Mouse (Mus musculus) midbrain, embryonic 14.5 days (tissue): Measurements from ENCODE around the gene Pappa. TPM values are rescaled to one million over a fixed set of nuclear protein-coding genes. Genes with fewer than 3 reads are reported as not detected.

Source experiments
- ATAC-seq: fragments of 200-750 bp; cut with Nextera tagmentation; 2 replicates; pipeline ENCODE4 v1.8.0; 2017; ENCODE audit warnings: moderate number of reproducible peaks, moderate library complexity; ENCODE audit not compliant: low FRiP score, low TSS enrichment
- DNase-seq: peaks from one replicate; pipeline ENCODE4 v3.0.0-alpha.2; 2015
- H3K27ac ChIP-seq: fragments of 300-500 bp; sonication (generic); replicated peaks from 2 replicates; pipeline ENCODE4 v1.5.1; 2014; ENCODE audit warnings: mild to moderate bottlenecking, low read depth, low read length, moderate library complexity
- H3K27me3 ChIP-seq: fragments of 300-500 bp; sonication (generic); 2 replicates; pipeline ENCODE4 v1.6.1; 2014; ENCODE audit warnings: low read length, control low read depth, mixed read lengths; ENCODE audit not compliant: control insufficient read depth, insufficient read depth
- H3K36me3 ChIP-seq: fragments of 300-500 bp; sonication (generic); 2 replicates; pipeline ENCODE4 v1.6.1; 2014; ENCODE audit warnings: low read length, control low read depth; ENCODE audit not compliant: control insufficient read depth, insufficient read depth
- H3K4me1 ChIP-seq: fragments of 300-500 bp; sonication (generic); 2 replicates; pipeline ENCODE4 v1.6.1; 2014; ENCODE audit warnings: mild to moderate bottlenecking, antibody characterized with exemption, low read length, control low read depth; ENCODE audit not compliant: control insufficient read depth, insufficient read depth
- H3K4me2 ChIP-seq: fragments of 300-500 bp; sonication (generic); 2 replicates; pipeline ENCODE4 v1.6.1; 2014; ENCODE audit warnings: mild to moderate bottlenecking, low read length, moderate library complexity
- H3K4me3 ChIP-seq: fragments of 300-500 bp; sonication (generic); replicated peaks from 2 replicates; pipeline ENCODE4 v1.5.1; 2014; ENCODE audit warnings: low read depth, low read length
- H3K9ac ChIP-seq: fragments of 300-500 bp; sonication (generic); replicated peaks from 2 replicates; pipeline ENCODE4 v1.6.1; 2014; ENCODE audit warnings: mild to moderate bottlenecking, low read length, moderate library complexity
- H3K9me3 ChIP-seq: fragments of 300-500 bp; sonication (generic); 2 replicates; pipeline ENCODE4 v1.6.1; 2016; ENCODE audit warnings: low read length, control low read depth, mixed read lengths; ENCODE audit not compliant: control insufficient read depth
- WGBS: fragments of 180-500 bp; shearing (Covaris S2); extraction: QIAGEN DNeasy Blood & Tissue Kit; methylation state at CpG from one replicate; pipeline ENCODE4 v1.1.7; 2014; 5-methylcytosine and 5-hydroxymethylcytosine counted together
- polyA plus RNA-seq: library from polyadenylated mRNA; unstranded; fragments of >200 nt; fragmentation: Nextera tagmentation; extraction: Ambion mirVana; gene quantifications from 2 replicates; pipeline ENCODE4 v1.2.1, GENCODE M21; 2014

The Pappa gene
- 1.00 and 1.2 TPM in 2 replicates for polyA plus RNA-seq

- Histone ChIP-seq H3K4me2 (peak within 1 kb of the TSS; percentile 90), H3K27me3 (peaks cover 7% of the 10 kb centered on the region; the same call in 1 of the 2 replicates), H3K4me3 (peak within 1 kb of the TSS; percentile 49), H3K9ac (peak within 1 kb of the TSS; percentile 63), H3K9me3 (no peaks in the 10 kb centered on the region), H3K4me1 (peaks cover 23% of the 10 kb centered on the region), H3K36me3 (no peaks in the 10 kb centered on the region), H3K27ac (no peak within 1 kb of the TSS)
- DNase-seq, result peak; percentile 45
- ATAC-seq, result no peak
- WGBS, result under 1% methylated on average over 16 of the region's 16 CpGs
These were observed at the start of gene Pappa for GRCm38 (mm10) chr4:65123741-65124224. Gene Pappa (plus strand): TSS chr4:65124174.

GRCm38 (mm10) chr4:65077906-65078615 lies 45.9 kb upstream of the Pappa start:
- no peaks in the 10 kb centered on the region for H3K4me1 ChIP-seq
- no peaks in the 10 kb centered on the region for H3K36me3 ChIP-seq
- no peak overlapping the region for H3K9ac ChIP-seq
- no peak for DNase-seq
- no peaks in the 10 kb centered on the region for H3K9me3 ChIP-seq
- WGBS, result 90% methylated on average over 6 of the region's 6 CpGs
- H3K27ac ChIP-seq, result no peak overlapping the region
- no peak overlapping the region for H3K4me3 ChIP-seq
- ATAC-seq, result no peak
- no peaks in the 10 kb centered on the region for H3K27me3 ChIP-seq
- H3K4me2 ChIP-seq, result no peak overlapping the region

- Histone ChIP-seq H3K4me1 (no peaks in the 10 kb centered on the region), H3K36me3 (no peaks in the 10 kb centered on the region), H3K27ac (no peak overlapping the region), H3K9ac (no peak overlapping the region), H3K9me3 (no peaks in the 10 kb centered on the region), H3K4me2 (no peak overlapping the region), H3K27me3 (no peaks in the 10 kb centered on the region), H3K4me3 (no peak overlapping the region)
- WGBS, result 89% methylated on average over 1 of the region's 1 CpGs
- DNase-seq (no peak), ATAC-seq (no peak)
These were observed 37.1 kb upstream of the Pappa start for GRCm38 (mm10) chr4:65086864-65087263.

- Histone ChIP-seq H3K4me1 (no peaks in the 10 kb centered on the region), H3K4me3 (no peak overlapping the region), H3K27ac (no peak overlapping the region), H3K36me3 (no peaks in the 10 kb centered on the region), H3K9ac (no peak overlapping the region), H3K4me2 (no peak overlapping the region), H3K9me3 (no peaks in the 10 kb centered on the region), H3K27me3 (no peaks in the 10 kb centered on the region)
- DNase-seq (no peak), ATAC-seq (no peak)
- WGBS, result 81% methylated on average over 5 of the region's 5 CpGs
These were observed 36.4 kb upstream of the Pappa start for GRCm38 (mm10) chr4:65087592-65087991.

- WGBS, result 15% methylated on average over 1 of the region's 1 CpGs
- Histone ChIP-seq H3K4me3 (no peak overlapping the region), H3K9me3 (no peaks in the 10 kb centered on the region), H3K27me3 (no peaks in the 10 kb centered on the region), H3K27ac (no peak overlapping the region), H3K4me1 (no peaks in the 10 kb centered on the region), H3K9ac (no peak overlapping the region), H3K36me3 (no peaks in the 10 kb centered on the region), H3K4me2 (no peak overlapping the region)
- DNase-seq (peak; percentile 33), ATAC-seq (no peak)
These were observed 31.8 kb upstream of the Pappa start for GRCm38 (mm10) chr4:65092191-65092590.

- 81% methylated on average over 1 of the region's 1 CpGs for WGBS
- H3K27ac ChIP-seq, result no peak overlapping the region
- H3K36me3 ChIP-seq, result no peaks in the 10 kb centered on the region
- H3K27me3 ChIP-seq, result peaks cover 7% of the 10 kb centered on the region; the same call in 1 of the 2 replicates
- no peak overlapping the region for H3K4me3 ChIP-seq
- ATAC-seq (no peak), DNase-seq (no peak)
- H3K9me3 ChIP-seq, result no peaks in the 10 kb centered on the region
- H3K4me2 ChIP-seq, result no peak overlapping the region
- H3K4me1 ChIP-seq, result peaks cover 7% of the 10 kb centered on the region; the same call in 1 of the 2 replicates
- H3K9ac ChIP-seq, result no peak overlapping the region
These were observed 3.6 kb upstream of the Pappa start for GRCm38 (mm10) chr4:65120329-65120728.

- 0% methylated on average over 2 of the region's 2 CpGs for WGBS
- peak; percentile 76 for DNase-seq
- Histone ChIP-seq H3K9ac (no peak overlapping the region), H3K9me3 (no peaks in the 10 kb centered on the region), H3K4me3 (no peak overlapping the region), H3K4me2 (no peak overlapping the region), H3K27me3 (peaks cover 7% of the 10 kb centered on the region; the same call in 1 of the 2 replicates), H3K27ac (no peak overlapping the region), H3K36me3 (no peaks in the 10 kb centered on the region), H3K4me1 (peaks cover 23% of the 10 kb centered on the region)
- ATAC-seq, result no peak
These were observed 1.1 kb upstream of the Pappa start for GRCm38 (mm10) chr4:65122841-65123240.

GRCm38 (mm10) chr4:65124369-65125151 lies 586 bp downstream of the Pappa start:
- peak overlapping the region; percentile 90 for H3K4me2 ChIP-seq
- peak overlapping the region; percentile 49 for H3K4me3 ChIP-seq
- peaks cover 23% of the 10 kb centered on the region for H3K4me1 ChIP-seq
- H3K36me3 ChIP-seq, result no peaks in the 10 kb centered on the region
- peak overlapping the region; percentile 63 for H3K9ac ChIP-seq
- peaks cover 7% of the 10 kb centered on the region; the same call in 1 of the 2 replicates for H3K27me3 ChIP-seq
- DNase-seq, result peak; percentile 75
- under 1% methylated on average over 69 of the region's 80 CpGs for WGBS
- peak; percentile 61 for ATAC-seq
- H3K27ac ChIP-seq, result no peak overlapping the region
- H3K9me3 ChIP-seq, result no peaks in the 10 kb centered on the region
